Mouse (Mus musculus) neural tube, embryonic 11.5 days (tissue): Measurements from ENCODE around the gene Zzef1. TPM values are rescaled to one million over a fixed set of nuclear protein-coding genes. Genes with fewer than 3 reads are reported as not detected.
A peak's percentile ranks its signal among the peaks of the same experiment; 100 is the strongest.

Source experiments
- ATAC-seq: fragments of 200-750 bp; cut with Nextera tagmentation; 2 replicates; pipeline ENCODE4 v1.8.0; 2017; ENCODE audit warnings: moderate number of reproducible peaks, mild to moderate bottlenecking, moderate TSS enrichment, moderate library complexity; ENCODE audit not compliant: insufficient read depth, low FRiP score, low TSS enrichment
- DNase-seq: peaks from one replicate; pipeline ENCODE4 v3.0.0-alpha.2; 2015; ENCODE audit warnings: low spot score
- H3K27ac ChIP-seq: fragments of 300-500 bp; sonication (generic); 2 replicates; pipeline ENCODE4 v1.5.1; 2014; ENCODE audit warnings: low read depth, mild to moderate bottlenecking, low read length
- H3K27me3 ChIP-seq: fragments of 300-500 bp; sonication (generic); 2 replicates; pipeline ENCODE4 v1.6.1; 2014; ENCODE audit warnings: mild to moderate bottlenecking, low read length, mixed read lengths; ENCODE audit not compliant: control insufficient read depth, insufficient read depth
- H3K36me3 ChIP-seq: fragments of 300-500 bp; sonication (generic); 2 replicates; pipeline ENCODE4 v1.6.1; 2014; ENCODE audit warnings: mild to moderate bottlenecking, low read length, moderate library complexity, mixed read lengths; ENCODE audit not compliant: control insufficient read depth, insufficient read depth
- H3K4me1 ChIP-seq: fragments of 300-500 bp; sonication (generic); 2 replicates; pipeline ENCODE4 v1.6.1; 2014; ENCODE audit warnings: low read length, mixed read lengths; ENCODE audit not compliant: control insufficient read depth, insufficient read depth
- H3K4me2 ChIP-seq: fragments of 300-500 bp; sonication (generic); 2 replicates; pipeline ENCODE4 v1.6.1; 2014; ENCODE audit warnings: low read depth, mild to moderate bottlenecking, moderate library complexity
- H3K4me3 ChIP-seq: fragments of 300-500 bp; sonication (generic); 2 replicates; pipeline ENCODE4 v1.5.1; 2014; ENCODE audit warnings: low read depth, low read length
- H3K9ac ChIP-seq: fragments of 300-500 bp; sonication (generic); 2 replicates; pipeline ENCODE4 v1.6.1; 2014; ENCODE audit warnings: mild to moderate bottlenecking, low read length
- H3K9me3 ChIP-seq: fragments of 300-500 bp; sonication (generic); 2 replicates; pipeline ENCODE4 v1.6.1; 2016; ENCODE audit warnings: low read length; ENCODE audit not compliant: control insufficient read depth
- WGBS: fragments of 180-500 bp; shearing (Covaris S2); extraction: QIAGEN DNeasy Blood & Tissue Kit; methylation state at CpG from one replicate; pipeline ENCODE4 v1.1.7; 2014; 5-methylcytosine and 5-hydroxymethylcytosine counted together
- polyA plus RNA-seq: library from polyadenylated mRNA; unstranded; fragments of >200 nt; fragmentation: Nextera tagmentation; extraction: Ambion mirVana; gene quantifications from 2 replicates; pipeline ENCODE4 v1.2.1, GENCODE M21; 2014

The Zzef1 gene
- polyA plus RNA-seq, 1 experiment from 2014 or later, result 10.6 TPM

- H3K36me3 ChIP-seq, result no peaks in the 10 kb centered on the region
- 82% methylated on average over 1 of the region's 1 CpGs for WGBS
These were observed 76.0 kb downstream of the Zzef1 start for GRCm38 (mm10) chr11:72872061-72872460.

DNA sequence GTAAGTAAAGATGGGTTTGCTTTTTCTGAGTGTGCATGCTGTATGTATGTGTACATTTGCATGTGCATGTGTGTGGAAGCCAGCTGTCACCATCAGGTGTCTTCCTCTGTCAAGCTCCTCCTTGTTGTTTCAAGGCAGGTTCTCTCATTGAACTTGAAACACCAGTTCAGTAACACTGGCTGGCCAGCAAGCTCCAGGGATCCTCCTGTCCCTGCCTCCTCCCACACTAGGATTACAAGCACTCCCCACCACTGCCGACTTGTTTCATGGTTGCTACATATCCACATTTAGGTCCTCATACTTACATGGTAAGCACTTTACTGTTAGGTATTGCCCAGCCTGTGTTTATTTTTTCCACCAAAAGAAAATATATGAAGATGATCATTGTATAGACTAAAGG is 96.6 kb downstream of the Zzef1 start:
- ATAC-seq, result no peak
- no peak for DNase-seq
- Histone ChIP-seq H3K27ac (no peak overlapping the region), H3K36me3 (peaks cover 11% of the 10 kb centered on the region), H3K4me1 (no peaks in the 10 kb centered on the region), H3K4me3 (no peak overlapping the region), H3K9ac (no peak overlapping the region), H3K9me3 (no peaks in the 10 kb centered on the region), H3K4me2 (no peak overlapping the region), H3K27me3 (no peaks in the 10 kb centered on the region)
- WGBS, result 89% methylated on average over 1 of the region's 1 CpGs

More at GRCm38 (mm10) chr11:72872061-72872460, 76.0 kb downstream of the Zzef1 start:
- no peak for ATAC-seq
- Histone ChIP-seq H3K4me1 (no peaks in the 10 kb centered on the region), H3K27me3 (no peaks in the 10 kb centered on the region), H3K4me2 (no peak overlapping the region), H3K27ac (no peak overlapping the region), H3K4me3 (no peak overlapping the region), H3K9me3 (no peaks in the 10 kb centered on the region), H3K9ac (no peak overlapping the region)
- DNase-seq, result no peak

- H3K36me3 ChIP-seq, result peaks cover 12% of the 10 kb centered on the region; the same call in 1 of the 2 replicates
- H3K27ac ChIP-seq, result no peak overlapping the region
- H3K27me3 ChIP-seq, result no peaks in the 10 kb centered on the region
- no peaks in the 10 kb centered on the region for H3K9me3 ChIP-seq
- no peak overlapping the region for H3K4me3 ChIP-seq
- H3K9ac ChIP-seq, result no peak overlapping the region
- DNase-seq (no peak), ATAC-seq (no peak)
- no peaks in the 10 kb centered on the region for H3K4me1 ChIP-seq
- WGBS, result 86% methylated on average over 4 of the region's 4 CpGs
- no peak overlapping the region for H3K4me2 ChIP-seq
These were observed 112.4 kb downstream of the Zzef1 start for GRCm38 (mm10) chr11:72908391-72908790.

DNA sequence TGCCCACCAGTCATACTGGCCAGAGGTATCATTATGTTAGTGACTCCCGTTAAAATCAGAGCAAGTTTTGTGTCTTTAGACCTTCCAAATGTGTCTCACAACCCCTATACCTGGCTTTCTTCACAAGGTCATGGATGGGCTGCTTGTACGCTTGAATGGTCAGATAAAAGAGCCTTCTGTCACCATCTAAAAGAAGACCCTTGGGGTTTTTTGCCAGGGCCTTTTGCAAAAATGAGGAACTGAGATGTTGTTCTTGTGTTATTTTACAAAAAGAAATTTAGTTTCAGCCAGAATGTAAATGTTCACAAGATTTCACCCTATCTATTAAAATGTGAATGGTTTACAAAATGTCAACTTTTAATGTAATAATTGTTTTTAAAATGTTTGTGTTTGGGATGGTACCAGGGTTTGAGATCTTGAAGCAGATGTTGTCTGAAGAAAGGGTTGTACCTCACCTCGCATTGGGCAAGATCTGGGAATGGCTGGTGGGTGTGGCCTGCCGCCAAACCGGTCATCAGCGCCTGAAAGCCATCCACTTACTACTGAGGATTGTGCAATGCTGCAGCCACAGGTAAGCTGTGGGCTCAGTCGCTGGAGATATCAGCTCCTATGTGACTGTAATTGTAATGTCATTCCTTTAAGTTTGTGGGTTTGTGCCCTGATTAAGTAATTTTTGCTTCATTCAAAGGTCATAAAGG is 121.4 kb downstream of the Zzef1 start:
- H3K27ac ChIP-seq, result no peak overlapping the region
- peaks cover 11% of the 10 kb centered on the region; the same call in 1 of the 2 replicates for H3K36me3 ChIP-seq
- no peak overlapping the region for H3K4me2 ChIP-seq
- no peak overlapping the region for H3K9ac ChIP-seq
- no peak overlapping the region for H3K4me3 ChIP-seq
- no peaks in the 10 kb centered on the region for H3K27me3 ChIP-seq
- no peaks in the 10 kb centered on the region for H3K9me3 ChIP-seq
- H3K4me1 ChIP-seq, result no peaks in the 10 kb centered on the region
- WGBS, result 75% methylated on average over 7 of the region's 7 CpGs
- ATAC-seq (no peak), DNase-seq (no peak)

GRCm38 (mm10) chr11:72923116-72923515 is 127.1 kb downstream of the Zzef1 start:
- Histone ChIP-seq H3K27me3 (no peaks in the 10 kb centered on the region), H3K9me3 (no peaks in the 10 kb centered on the region), H3K36me3 (peaks cover 3% of the 10 kb centered on the region; the same call in 1 of the 2 replicates), H3K9ac (no peak overlapping the region), H3K4me2 (no peak overlapping the region), H3K4me3 (no peak overlapping the region), H3K27ac (no peak overlapping the region), H3K4me1 (no peaks in the 10 kb centered on the region)
- ATAC-seq (no peak), DNase-seq (no peak)
- 79% methylated on average over 4 of the region's 4 CpGs for WGBS

DNA sequence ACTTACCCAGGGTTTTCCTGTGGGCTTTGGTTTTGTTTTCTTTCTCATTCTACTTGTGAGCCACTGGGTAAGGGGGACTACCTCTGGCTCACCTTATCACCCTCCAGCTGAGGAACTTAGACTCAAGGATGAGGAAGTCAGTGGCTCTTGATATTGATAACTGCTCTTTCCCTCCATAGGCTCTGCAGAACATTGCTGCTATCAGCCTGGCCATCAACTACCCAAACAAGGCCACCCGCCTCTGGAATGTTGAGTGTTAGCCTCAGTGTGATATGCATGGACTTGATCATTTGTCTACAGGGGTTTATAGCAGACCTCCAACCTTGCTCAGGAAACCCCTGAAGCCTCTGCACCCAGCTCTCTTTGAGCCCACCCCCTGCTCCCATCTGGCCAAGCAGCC is 128.4 kb downstream of the Zzef1 start:
- H3K36me3 ChIP-seq, result no peaks in the 10 kb centered on the region

GRCm38 (mm10) chr11:72925067-72925466 is 129.0 kb downstream of the Zzef1 start:
- no peaks in the 10 kb centered on the region for H3K27me3 ChIP-seq
- no peaks in the 10 kb centered on the region for H3K36me3 ChIP-seq
- no peak overlapping the region for H3K4me2 ChIP-seq
- no peak for DNase-seq
- H3K4me3 ChIP-seq, result no peak overlapping the region
- H3K27ac ChIP-seq, result no peak overlapping the region
- ATAC-seq, result no peak
- no peaks in the 10 kb centered on the region for H3K4me1 ChIP-seq
- H3K9ac ChIP-seq, result no peak overlapping the region
- 81% methylated on average over 2 of the region's 2 CpGs for WGBS
- no peaks in the 10 kb centered on the region for H3K9me3 ChIP-seq

More for the DNA sequence above, 128.4 kb downstream of the Zzef1 start:
- Histone ChIP-seq H3K27me3 (no peaks in the 10 kb centered on the region), H3K4me1 (no peaks in the 10 kb centered on the region), H3K9ac (no peak overlapping the region), H3K9me3 (no peaks in the 10 kb centered on the region), H3K4me2 (no peak overlapping the region), H3K4me3 (no peak overlapping the region), H3K27ac (no peak overlapping the region)
- DNase-seq (no peak), ATAC-seq (no peak)
- 95% methylated on average over 1 of the region's 1 CpGs for WGBS

GRCm38 (mm10) chr11:72926226-72926890 is 130.3 kb downstream of the Zzef1 start:
- peak; percentile 71 for DNase-seq
- Histone ChIP-seq H3K4me3 (no peak overlapping the region), H3K36me3 (no peaks in the 10 kb centered on the region), H3K27ac (no peak overlapping the region), H3K9ac (no peak overlapping the region), H3K9me3 (no peaks in the 10 kb centered on the region), H3K4me2 (no peak overlapping the region), H3K27me3 (no peaks in the 10 kb centered on the region), H3K4me1 (no peaks in the 10 kb centered on the region)
- 53% methylated on average over 13 of the region's 13 CpGs for WGBS
- no peak; the same call in 1 of the 2 replicates for ATAC-seq

GRCm38 (mm10) chr11:72928516-72928915 is 132.5 kb downstream of the Zzef1 start:
- no peak overlapping the region for H3K4me3 ChIP-seq
- no peak for ATAC-seq

More at GRCm38 (mm10) chr11:72928516-72928915, 132.5 kb downstream of the Zzef1 start:
- no peak overlapping the region for H3K9ac ChIP-seq
- H3K4me2 ChIP-seq, result no peak overlapping the region
- H3K36me3 ChIP-seq, result no peaks in the 10 kb centered on the region
- DNase-seq, result no peak
- H3K27ac ChIP-seq, result no peak overlapping the region
- no peaks in the 10 kb centered on the region for H3K27me3 ChIP-seq
- WGBS, result 72% methylated on average over 2 of the region's 2 CpGs
- no peaks in the 10 kb centered on the region for H3K9me3 ChIP-seq
- no peaks in the 10 kb centered on the region for H3K4me1 ChIP-seq
